Mouse (Mus musculus) heart, adult 10 weeks (tissue): ENCODE data around the gene Chpf2. TPM values are rescaled to one million over a fixed set of nuclear protein-coding genes. Genes with fewer than 3 reads are reported as not detected.

Experiments used
- polyA plus RNA-seq: library from polyadenylated mRNA; stranded (reverse); fragments of 350-450 nt; fragmentation: Illumina TruSeq; extraction: RNeasy Lipid Tissue Mini Kit (QIAGEN cat#74804); gene quantifications from one replicate; pipeline ENCODE4 v1.2.3, GENCODE M21; 2014; ENCODE audit warnings: low read depth, low replicate concordance

Gene Chpf2
- 6.5 TPM for polyA plus RNA-seq

GRCm38 (mm10) chr5:24586547-24587199, at the start of gene Chpf2:
TSS of gene Chpf2 (plus strand) at chr5:24586741.

GRCm38 (mm10) chr5:24540387-24541143, 46.0 kb upstream of the Chpf2 start, which contains the start of gene Asb10:
TSS of gene Asb10 (minus strand) at chr5:24540978.

GRCm38 (mm10) chr5:24556709-24557108, 29.8 kb upstream of the Chpf2 start, which contains the start of gene 4931409K22Rik:
TSS of gene 4931409K22Rik (minus strand) at chr5:24556809.

GRCm38 (mm10) chr5:24577183-24577929, 9.2 kb upstream of the Chpf2 start, which contains the start of gene Abcf2:
TSS of gene Abcf2 (minus strand) at chr5:24577467.

GRCm38 (mm10) chr5:24623986-24624821, 37.7 kb downstream of the Chpf2 start, which contains the start of gene Smarcd3:
TSS of gene Smarcd3 (minus strand) at chr5:24624411.

Other genes starting within 250 kb of the Chpf2 start
- 73.4 TPM for gene Kcnh2, start 235.1 kb upstream of the Chpf2 start, polyA plus RNA-seq
- gene Nos3, start 221.9 kb upstream of the Chpf2 start, polyA plus RNA-seq, result 18.7 TPM
- 1.4 TPM for gene Atg9b, start 194.6 kb upstream of the Chpf2 start, polyA plus RNA-seq
- gene Abcb8, start 193.1 kb upstream of the Chpf2 start, polyA plus RNA-seq, result 90.0 TPM
- 0.21 TPM for gene Asic3, start 173.3 kb upstream of the Chpf2 start, polyA plus RNA-seq
- 23.0 TPM for gene Cdk5, start 163.2 kb upstream of the Chpf2 start, polyA plus RNA-seq
- 24.9 TPM for gene Slc4a2, start 162.9 kb upstream of the Chpf2 start, polyA plus RNA-seq
- gene Fastk, start 141.5 kb upstream of the Chpf2 start, polyA plus RNA-seq, result 266 TPM
- 18.0 TPM for gene Tmub1, start 138.9 kb upstream of the Chpf2 start, polyA plus RNA-seq
- gene Agap3, start 134.6 kb upstream of the Chpf2 start, polyA plus RNA-seq, result 83.9 TPM
- gene Gbx1, start 59.5 kb upstream of the Chpf2 start, polyA plus RNA-seq, result not detected
- 88.1 TPM for gene Asb10, start 45.8 kb upstream of the Chpf2 start, polyA plus RNA-seq
- gene 4931409K22Rik, start 29.9 kb upstream of the Chpf2 start, polyA plus RNA-seq, result not detected
- gene Abcf2, start 9.3 kb upstream of the Chpf2 start, polyA plus RNA-seq, result 59.9 TPM
- gene Smarcd3, start 37.7 kb downstream of the Chpf2 start, polyA plus RNA-seq, result 61.2 TPM
- gene Nub1, start 98.8 kb downstream of the Chpf2 start, polyA plus RNA-seq, result 36.8 TPM
- gene Wdr86, start 144.0 kb downstream of the Chpf2 start, polyA plus RNA-seq, result 0.97 TPM
- gene Crygn, start 171.3 kb downstream of the Chpf2 start, polyA plus RNA-seq, result not detected